Mouse (Mus musculus): ENCODE data around the gene Gli2.

The Gli2 gene

GRCm38 (mm10) chr1:118789871-118790270, 263.5 kb downstream of the Gli2 start:
- DNase-seq, result no peak

GRCm38 (mm10) chr1:118789468-118789867, 264.0 kb downstream of the Gli2 start:
- no peak for DNase-seq

- no peak for DNase-seq
Measured at GRCm38 (mm10) chr1:118788813-118789212, 264.6 kb downstream of the Gli2 start.

GRCm38 (mm10) chr1:118787486-118787885, 265.9 kb downstream of the Gli2 start:
- no peak for DNase-seq
